Mouse (Mus musculus) E14TG2a.4 (cell line): ENCODE results near the gene Miga2.

Experiments
- CTCF ChIP-seq: conservative IDR thresholded peaks from 2 replicates; pipeline ENCODE4 v1.5.1; 2014; ENCODE audit warnings: low read length
- NANOG ChIP-seq: IDR thresholded peaks from 2 replicates; pipeline ENCODE4 v1.6.1; 2014; ENCODE audit warnings: borderline replicate concordance, low read length, mixed read lengths
- POU5F1 ChIP-seq: IDR thresholded peaks from 2 replicates; pipeline ENCODE4 v1.6.1; 2014; ENCODE audit warnings: low read length, borderline replicate concordance

- TF ChIP-seq CTCF (no peak), NANOG (no peak), POU5F1 (no peak)
Measured at GRCm38 (mm10) chr2:30384814-30385213, 20.8 kb downstream of the Miga2 start.
